Mouse (Mus musculus) G1E (cell line): ENCODE results near the gene Tbxas1.

Experiments used
- CTCF ChIP-seq: IDR thresholded peaks from 2 replicates; pipeline ENCODE4 v1.5.1; 2012; ENCODE audit warnings: low read depth, low read length, inconsistent platforms, mixed read lengths
- GATA1 ChIP-seq: IDR thresholded peaks from 2 replicates; pipeline ENCODE4 v1.6.1; 2012; ENCODE audit warnings: borderline replicate concordance, low read length, inconsistent platforms, mixed read lengths
- GATA2 ChIP-seq: IDR thresholded peaks from 2 replicates; pipeline ENCODE4 v1.6.1; 2012; ENCODE audit warnings: low read depth, low read length, inconsistent platforms, borderline replicate concordance
- POLR2AphosphoS5 ChIP-seq: IDR thresholded peaks from 2 replicates; pipeline ENCODE4 v1.6.1; 2012; ENCODE audit warnings: low read depth, low read length, inconsistent platforms; ENCODE audit not compliant: insufficient replicate concordance
- TAL1 ChIP-seq: conservative IDR thresholded peaks from 2 replicates; pipeline ENCODE4 v1.6.1; 2012; ENCODE audit warnings: low read depth, low read length, inconsistent platforms, mixed read lengths

GRCm38 (mm10) chr6:39074186-39074585 lies 199.0 kb downstream of the Tbxas1 start:
- TF ChIP-seq CTCF (no peak), GATA1 (no peak), GATA2 (no peak), POLR2AphosphoS5 (no peak), TAL1 (no peak)
